Mouse (Mus musculus) liver, embryonic 15.5 days (tissue): Measurements from ENCODE around the gene Vmn1r218. TPM values are rescaled to one million over a fixed set of nuclear protein-coding genes. Genes with fewer than 3 reads are reported as not detected.
"Not testable (repeated sequence)": the region's sequence is repeated elsewhere in the genome, so short reads cannot be mapped to it uniquely, and the experiment has no call there.

Source experiments
- ATAC-seq: fragments of 200-750 bp; cut with Nextera tagmentation; 2 replicates; pipeline ENCODE4 v1.8.0; 2017; ENCODE audit warnings: moderate number of reproducible peaks, mild to moderate bottlenecking, moderate library complexity; ENCODE audit not compliant: insufficient read depth
- H3K27ac ChIP-seq: fragments of 300-500 bp; sonication (generic); replicated peaks from 2 replicates; pipeline ENCODE4 v1.5.1; 2015; ENCODE audit warnings: mild to moderate bottlenecking, inconsistent platforms
- H3K27me3 ChIP-seq: fragments of 300-500 bp; sonication (generic); 2 replicates; pipeline ENCODE4 v1.6.1; 2015; ENCODE audit warnings: mild to moderate bottlenecking, inconsistent platforms
- H3K36me3 ChIP-seq: fragments of 300-500 bp; sonication (generic); replicated peaks from 2 replicates; pipeline ENCODE4 v1.6.1; 2015; ENCODE audit warnings: moderate library complexity, mild to moderate bottlenecking, inconsistent platforms
- H3K4me1 ChIP-seq: fragments of 300-500 bp; sonication (generic); replicated peaks from 2 replicates; pipeline ENCODE4 v1.6.1; 2015; ENCODE audit warnings: inconsistent platforms
- H3K4me2 ChIP-seq: fragments of 300-500 bp; sonication (generic); 2 replicates; pipeline ENCODE4 v1.6.1; 2015; ENCODE audit warnings: moderate library complexity, mild to moderate bottlenecking, inconsistent platforms
- H3K4me3 ChIP-seq: fragments of 300-500 bp; sonication (generic); replicated peaks from 2 replicates; pipeline ENCODE4 v1.5.1; 2015; ENCODE audit warnings: mild to moderate bottlenecking, inconsistent platforms
- H3K9ac ChIP-seq: fragments of 300-500 bp; sonication (generic); 2 replicates; pipeline ENCODE4 v1.6.1; 2015; ENCODE audit warnings: moderate library complexity, mild to moderate bottlenecking, inconsistent platforms
- H3K9me3 ChIP-seq: fragments of 300-500 bp; sonication (generic); replicated peaks from 2 replicates; pipeline ENCODE4 v1.6.1; 2016; ENCODE audit warnings: inconsistent platforms
- WGBS: fragments of 180-500 bp; shearing (Covaris S2); methylation state at CpG from one replicate; pipeline ENCODE4 v1.1.7; 2015; ENCODE audit warnings: mixed read lengths; ENCODE audit not compliant: insufficient replicate concordance; 5-methylcytosine and 5-hydroxymethylcytosine counted together
- polyA plus RNA-seq: library from polyadenylated mRNA; unstranded; fragments of >200 nt; fragmentation: Nextera tagmentation; extraction: Ambion mirVana; gene quantifications from 2 replicates; pipeline ENCODE4 v1.2.1, GENCODE M21; 2015

Gene Vmn1r218
- polyA plus RNA-seq: not detected in 2 replicates

DNA sequence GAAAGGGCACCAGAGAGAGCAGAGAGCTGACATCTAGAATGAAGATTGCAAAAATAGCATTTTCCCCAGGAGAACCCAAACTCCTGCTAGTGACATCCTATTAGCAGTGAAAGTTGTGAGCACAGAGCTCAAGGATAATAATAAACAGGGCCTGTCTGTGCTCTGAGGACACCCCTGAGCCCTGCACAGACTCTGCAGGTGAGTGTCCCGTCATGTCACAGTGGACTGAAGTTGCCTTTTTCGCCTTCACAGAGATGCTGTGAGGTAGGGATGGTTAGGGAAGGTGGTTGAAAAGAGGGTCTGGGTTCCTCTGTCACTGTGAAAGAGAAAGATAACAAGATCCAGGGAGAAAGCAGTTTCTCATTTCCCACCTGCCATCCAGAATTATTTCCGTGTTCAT lies at the start of gene Vmn1r218:
Vmn1r218 (plus strand) TSS at position 57 of the 400 bp plus-strand sequence.
- no peaks in the 10 kb centered on the region for H3K9me3 ChIP-seq
- H3K4me2 ChIP-seq: no peak within 1 kb of the TSS
- H3K27me3 ChIP-seq: no peaks in the 10 kb centered on the region
- no peak within 1 kb of the TSS for H3K4me3 ChIP-seq
- H3K4me1 ChIP-seq: no peaks in the 10 kb centered on the region
- no peak within 1 kb of the TSS for H3K9ac ChIP-seq
- no peaks in the 10 kb centered on the region for H3K36me3 ChIP-seq
- H3K27ac ChIP-seq: no peak within 1 kb of the TSS
- 58% methylated on average over 3 of the region's 3 CpGs for WGBS
- no peak for ATAC-seq

DNA sequence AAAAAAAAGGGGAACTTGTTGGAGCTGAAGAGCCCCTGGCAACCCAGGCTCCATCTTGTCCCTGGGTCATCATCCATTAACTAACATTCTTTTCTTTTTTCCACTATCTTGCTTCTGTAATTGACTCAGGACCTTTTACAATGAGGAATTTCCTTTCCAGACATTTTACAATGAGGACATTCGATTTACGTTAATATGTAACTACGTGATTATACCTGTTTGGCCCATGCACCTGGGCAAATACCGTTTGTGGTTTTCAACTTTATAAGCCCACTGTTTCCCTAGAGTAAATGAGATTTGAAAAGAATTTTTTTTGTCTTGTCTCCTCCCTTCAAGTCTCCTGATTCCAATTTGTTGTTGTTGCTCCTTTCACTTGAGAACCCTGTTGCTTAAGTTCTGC lies 38.6 kb upstream of the Vmn1r218 start:
- no peaks in the 10 kb centered on the region for H3K27me3 ChIP-seq
- no peak overlapping the region for H3K4me3 ChIP-seq
- H3K36me3 ChIP-seq: no peaks in the 10 kb centered on the region
- H3K9ac ChIP-seq: no peak overlapping the region
- no peaks in the 10 kb centered on the region for H3K9me3 ChIP-seq
- no peaks in the 10 kb centered on the region for H3K4me1 ChIP-seq
- 68% methylated on average over 4 of the region's 4 CpGs for WGBS
- no peak for ATAC-seq
- no peak overlapping the region for H3K4me2 ChIP-seq
- H3K27ac ChIP-seq: no peak overlapping the region

DNA sequence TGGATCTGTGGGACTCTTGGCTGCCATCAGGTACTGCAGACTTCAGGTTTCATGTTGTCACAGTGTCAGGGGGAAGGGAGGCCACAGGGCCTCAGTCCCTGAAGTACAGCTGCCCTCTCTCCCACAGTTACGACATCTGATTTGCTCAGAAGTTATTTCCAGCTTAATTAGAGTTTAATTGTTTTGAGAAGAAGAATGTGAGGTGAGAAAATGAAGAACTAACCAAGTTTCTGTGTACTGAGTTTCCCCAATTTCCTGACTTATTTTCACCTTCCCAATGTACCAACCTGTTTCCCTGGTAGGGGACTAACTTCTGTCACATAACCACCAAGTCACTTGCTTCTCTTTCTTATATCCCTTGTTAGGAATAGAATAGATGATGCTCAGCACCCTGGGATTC lies 14.8 kb upstream of the Vmn1r218 start, which contains the start of gene Vmn1r217:
Vmn1r217 (minus strand) TSS at position 101 of the 400 bp plus-strand sequence.
- H3K36me3 ChIP-seq, H3K27ac ChIP-seq, H3K4me3 ChIP-seq, ATAC-seq, H3K9me3 ChIP-seq, H3K4me1 ChIP-seq, H3K9ac ChIP-seq, H3K27me3 ChIP-seq, H3K4me2 ChIP-seq: not testable (repeated sequence)
- WGBS: 43% methylated on average over 1 of the region's 1 CpGs

DNA sequence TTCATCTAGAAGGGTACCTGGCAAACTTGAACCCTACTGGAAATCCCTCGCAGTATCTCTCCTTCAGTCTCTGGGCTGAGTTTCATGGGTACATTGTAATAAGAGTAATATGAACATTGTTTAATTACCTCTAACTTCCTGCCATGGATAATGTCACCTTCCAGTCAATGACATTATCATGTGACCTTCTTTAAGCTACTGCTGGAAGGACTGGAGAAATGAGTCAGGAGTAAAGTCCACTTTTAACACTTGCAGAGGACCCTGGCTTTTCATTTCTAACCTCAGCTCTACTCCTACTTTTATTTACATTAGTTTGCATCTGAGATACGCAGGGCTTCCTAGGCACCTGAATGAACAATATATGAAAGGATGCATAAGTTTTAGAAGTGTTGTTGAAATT lies 12.3 kb upstream of the Vmn1r218 start:
- H3K36me3 ChIP-seq: no peaks in the 10 kb centered on the region
- H3K4me2 ChIP-seq: no peak overlapping the region
- no peak overlapping the region for H3K27ac ChIP-seq
- no peaks in the 10 kb centered on the region for H3K27me3 ChIP-seq
- no peak overlapping the region for H3K9ac ChIP-seq
- no peak for ATAC-seq
- WGBS: 64% methylated on average over 2 of the region's 2 CpGs
- H3K9me3 ChIP-seq: no peaks in the 10 kb centered on the region
- H3K4me1 ChIP-seq: no peaks in the 10 kb centered on the region
- no peak overlapping the region for H3K4me3 ChIP-seq

DNA sequence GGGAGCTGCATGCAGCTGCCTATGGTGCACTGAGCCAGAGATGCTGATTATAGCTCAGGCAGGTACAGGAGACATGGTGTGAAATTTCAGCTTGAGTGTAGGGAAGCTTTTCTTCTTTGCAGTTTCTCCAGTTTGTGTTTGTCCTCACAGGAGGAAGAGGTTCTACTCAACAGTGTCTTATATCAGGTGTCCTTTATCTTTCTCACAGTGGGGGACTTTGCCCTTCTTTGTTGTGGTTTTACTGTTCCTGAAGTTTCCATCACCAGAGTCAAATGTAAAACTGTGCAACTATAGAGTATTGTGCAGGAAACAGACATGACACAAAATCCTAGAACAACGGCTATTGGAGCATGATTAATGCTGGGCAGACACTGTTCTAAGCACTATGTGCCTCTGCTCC lies 546 bp downstream of the Vmn1r218 start:
- H3K27ac ChIP-seq: no peak overlapping the region
- H3K9ac ChIP-seq: no peak overlapping the region
- H3K4me3 ChIP-seq: no peak overlapping the region
- H3K4me1 ChIP-seq: no peaks in the 10 kb centered on the region
- WGBS: 56% methylated on average over 1 of the region's 1 CpGs
- H3K36me3 ChIP-seq: no peaks in the 10 kb centered on the region
- H3K27me3 ChIP-seq: no peaks in the 10 kb centered on the region
- H3K9me3 ChIP-seq: no peaks in the 10 kb centered on the region
- no peak for ATAC-seq
- H3K4me2 ChIP-seq: no peak overlapping the region

DNA sequence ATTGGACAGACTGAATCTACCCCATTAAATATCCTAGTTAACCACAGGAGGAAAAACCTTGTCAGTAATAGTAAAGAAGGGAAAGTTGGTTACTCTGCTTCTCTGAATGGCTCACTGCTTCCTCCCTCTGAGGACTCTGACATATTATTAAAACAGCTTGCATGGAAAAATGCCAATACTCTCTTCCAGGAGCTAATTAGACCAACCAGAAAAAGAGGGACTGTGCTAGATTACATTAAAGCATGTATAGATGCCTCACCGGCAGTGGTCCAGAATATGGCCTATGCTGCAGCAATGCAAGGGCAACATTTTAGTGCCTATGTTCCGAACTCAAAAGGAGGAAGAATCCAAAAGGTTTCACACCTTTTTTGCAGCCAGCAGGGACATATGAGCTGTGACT lies 5.9 kb downstream of the Vmn1r218 start:
- Histone ChIP-seq H3K9me3 (no peaks in the 10 kb centered on the region), H3K9ac (no peak overlapping the region), H3K4me2 (no peak overlapping the region), H3K27me3 (no peaks in the 10 kb centered on the region), H3K4me1 (no peaks in the 10 kb centered on the region), H3K36me3 (no peaks in the 10 kb centered on the region), H3K27ac (no peak overlapping the region), H3K4me3 (no peak overlapping the region)
- 72% methylated on average over 2 of the region's 2 CpGs for WGBS
- ATAC-seq: no peak

DNA sequence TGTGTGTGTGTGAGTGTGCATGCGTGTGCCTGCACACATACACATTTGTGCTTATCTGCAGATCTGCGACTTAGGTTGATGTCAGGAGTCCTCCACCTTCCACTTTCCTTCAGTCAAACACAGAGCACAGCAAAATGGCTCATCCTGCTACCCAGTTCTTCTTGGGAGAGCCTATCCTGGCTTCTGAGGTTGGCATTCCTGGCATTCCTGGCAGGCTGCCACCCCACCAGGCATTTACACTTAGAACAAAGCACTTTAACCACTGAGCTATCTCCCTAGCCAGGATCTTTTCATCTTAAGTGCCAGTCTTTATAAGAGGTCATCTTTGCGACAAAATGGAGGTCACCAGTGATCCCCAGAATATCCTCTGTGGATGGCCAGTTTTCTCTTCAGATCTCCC lies 24.9 kb downstream of the Vmn1r218 start:
- H3K4me1 ChIP-seq: no peaks in the 10 kb centered on the region
- 62% methylated on average over 3 of the region's 3 CpGs for WGBS
- H3K9ac ChIP-seq: no peak overlapping the region
- H3K36me3 ChIP-seq: no peaks in the 10 kb centered on the region
- ATAC-seq: no peak
- H3K9me3 ChIP-seq: no peaks in the 10 kb centered on the region
- H3K27me3 ChIP-seq: no peaks in the 10 kb centered on the region
- H3K27ac ChIP-seq: no peak overlapping the region
- no peak overlapping the region for H3K4me2 ChIP-seq
- H3K4me3 ChIP-seq: no peak overlapping the region

DNA sequence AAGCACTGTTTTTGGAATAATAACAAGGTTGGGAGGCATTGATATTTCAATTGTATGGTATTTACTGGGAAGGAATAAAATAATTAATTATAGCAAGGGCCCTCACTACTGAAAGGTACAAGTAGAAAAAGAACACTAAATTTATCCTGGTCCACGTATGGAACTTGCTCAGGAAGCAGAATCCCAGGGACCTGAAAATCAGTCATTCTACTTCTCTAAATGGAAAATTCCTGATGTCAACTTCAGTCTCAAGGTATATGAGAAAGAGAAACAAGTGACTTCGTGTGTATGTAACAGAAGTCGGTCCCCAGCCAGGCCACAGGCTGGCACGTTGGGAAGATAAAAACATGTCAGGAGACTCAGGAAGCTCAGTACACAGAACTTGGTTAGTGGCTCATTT lies 26.1 kb downstream of the Vmn1r218 start, which contains the start of gene Vmn1r219:
Vmn1r219 (plus strand) TSS at position 301 of the 400 bp plus-strand sequence.
- Histone ChIP-seq H3K9me3 (no peaks in the 10 kb centered on the region), H3K4me2 (no peak within 1 kb of the TSS), H3K27ac (no peak within 1 kb of the TSS), H3K4me3 (no peak within 1 kb of the TSS), H3K27me3 (no peaks in the 10 kb centered on the region), H3K4me1 (no peaks in the 10 kb centered on the region), H3K9ac (no peak within 1 kb of the TSS), H3K36me3 (no peaks in the 10 kb centered on the region)
- ATAC-seq: no peak
- 50% methylated on average over 4 of the region's 4 CpGs for WGBS

DNA sequence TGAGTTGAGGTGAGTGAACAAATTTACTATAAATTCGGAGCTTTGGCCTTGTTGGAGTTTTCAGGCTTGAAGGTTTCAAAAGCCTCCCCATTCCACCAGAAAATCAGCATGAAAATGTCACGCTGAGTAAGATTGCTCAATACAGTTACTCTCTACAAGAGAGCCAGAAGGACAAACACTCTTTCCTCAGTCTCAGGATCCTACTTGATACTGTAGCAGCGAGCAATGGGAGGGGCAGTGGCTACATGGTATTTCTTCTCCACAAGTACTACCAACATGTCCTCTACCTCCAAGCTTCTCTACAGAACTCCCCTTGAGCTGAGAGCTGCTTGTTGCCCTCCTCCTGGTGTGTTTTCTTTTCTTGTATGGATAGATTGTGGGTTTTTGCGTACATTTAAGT lies 33.5 kb downstream of the Vmn1r218 start:
- 43% methylated on average over 4 of the region's 4 CpGs for WGBS
- not testable (repeated sequence) for H3K4me1 ChIP-seq

DNA sequence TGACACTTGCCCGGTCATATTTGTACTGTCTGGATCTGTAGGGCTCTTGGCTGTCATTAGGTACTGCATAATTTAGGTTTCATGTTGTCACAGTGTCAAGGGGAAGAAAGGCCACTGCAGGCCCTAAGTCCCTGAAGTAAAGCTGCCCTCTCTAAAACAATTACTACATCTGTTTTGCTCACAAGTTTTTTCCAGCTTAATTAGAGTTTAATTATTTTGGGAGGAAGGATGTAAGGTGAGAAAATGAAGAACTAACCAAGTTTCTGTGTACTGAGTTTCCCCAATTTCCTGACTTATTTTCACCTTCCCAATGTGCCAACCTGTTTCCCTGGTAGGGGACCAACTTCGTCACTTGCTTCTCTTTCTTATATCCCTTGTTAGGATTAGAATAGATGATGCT lies 54.9 kb downstream of the Vmn1r218 start, which contains the start of gene Vmn1r220:
Vmn1r220 (minus strand) TSS at position 101 of the 400 bp plus-strand sequence.
- Histone ChIP-seq H3K9me3 (no peaks in the 10 kb centered on the region), H3K27me3 (no peaks in the 10 kb centered on the region), H3K4me1 (no peaks in the 10 kb centered on the region), H3K4me3 (no peak within 1 kb of the TSS), H3K36me3 (no peaks in the 10 kb centered on the region), H3K9ac (no peak within 1 kb of the TSS), H3K4me2 (no peak within 1 kb of the TSS), H3K27ac (no peak within 1 kb of the TSS)
- 66% methylated on average over 2 of the region's 2 CpGs for WGBS
- ATAC-seq: no peak

More for the DNA sequence above, 33.5 kb downstream of the Vmn1r218 start:
- H3K4me3 ChIP-seq, ATAC-seq, H3K27ac ChIP-seq, H3K9ac ChIP-seq, H3K4me2 ChIP-seq, H3K27me3 ChIP-seq, H3K36me3 ChIP-seq, H3K9me3 ChIP-seq: not testable (repeated sequence)
